Mouse (Mus musculus): ENCODE measurements around the gene H2-Eb1.
A peak's percentile ranks its signal among the peaks of the same experiment; 100 is the strongest.

H2-Eb1 gene

GRCm38 (mm10) chr17:34314286-34314685 is 8.6 kb downstream of the H2-Eb1 start:
- no peak for DNase-seq (ENCODE audit: extremely low spot score, low spot score)

- DNase-seq (ENCODE audit: extremely low spot score, low spot score): no peak
Observed at GRCm38 (mm10) chr17:34315512-34315911, 9.8 kb downstream of the H2-Eb1 start.

GRCm38 (mm10) chr17:34316697-34317096 is 11.0 kb downstream of the H2-Eb1 start:
- no peak for DNase-seq (ENCODE audit: extremely low spot score, low spot score)

- DNase-seq (ENCODE audit: extremely low spot score, low spot score): no peak
Observed at GRCm38 (mm10) chr17:34317275-34317674, 11.6 kb downstream of the H2-Eb1 start.

GRCm38 (mm10) chr17:34325436-34325835 is 19.8 kb downstream of the H2-Eb1 start, which contains the start of gene H2-Eb2:
Gene H2-Eb2 (plus strand): TSS chr17:34325665.
- DNase-seq (ENCODE audit: extremely low spot score, low spot score): no peak

GRCm38 (mm10) chr17:34326373-34326772 is 20.7 kb downstream of the H2-Eb1 start:
- no peak for DNase-seq (ENCODE audit: extremely low spot score, low spot score)

- DNase-seq (ENCODE audit: extremely low spot score, low spot score): no peak
Observed at GRCm38 (mm10) chr17:34329807-34330206, 24.1 kb downstream of the H2-Eb1 start.

- DNase-seq (ENCODE audit: extremely low spot score, low spot score): no peak
Observed at GRCm38 (mm10) chr17:34331200-34331599, 25.5 kb downstream of the H2-Eb1 start.

GRCm38 (mm10) chr17:34340619-34341402 is 35.1 kb downstream of the H2-Eb1 start:
- no peak for DNase-seq (ENCODE audit: extremely low spot score, low spot score)

GRCm38 (mm10) chr17:34344882-34345281 is 39.2 kb downstream of the H2-Eb1 start:
- DNase-seq (ENCODE audit: extremely low spot score, low spot score): no peak

GRCm38 (mm10) chr17:34345486-34345885 is 39.8 kb downstream of the H2-Eb1 start:
- no peak for DNase-seq (ENCODE audit: extremely low spot score, low spot score)

- no peak for DNase-seq (ENCODE audit: extremely low spot score, low spot score)
Observed at GRCm38 (mm10) chr17:34346041-34346440, 40.4 kb downstream of the H2-Eb1 start.

GRCm38 (mm10) chr17:34347606-34348308 is 42.1 kb downstream of the H2-Eb1 start:
- no peak for DNase-seq (ENCODE audit: extremely low spot score, low spot score)

GRCm38 (mm10) chr17:34349429-34349828 is 43.8 kb downstream of the H2-Eb1 start:
- peak; percentile 84 for DNase-seq (ENCODE audit: extremely low spot score, low spot score)

GRCm38 (mm10) chr17:34354539-34354938 is 48.9 kb downstream of the H2-Eb1 start, which contains the start of gene Btnl2:
Gene Btnl2 (plus strand): TSS chr17:34354822.
- DNase-seq (ENCODE audit: extremely low spot score, low spot score): no peak

- DNase-seq (ENCODE audit: extremely low spot score, low spot score): no peak
Observed at GRCm38 (mm10) chr17:34354940-34355339, 49.3 kb downstream of the H2-Eb1 start.

GRCm38 (mm10) chr17:34362954-34363546 is 57.4 kb downstream of the H2-Eb1 start:
- no peak for DNase-seq (ENCODE audit: extremely low spot score, low spot score)

GRCm38 (mm10) chr17:34363676-34364310 is 58.1 kb downstream of the H2-Eb1 start:
- no peak for DNase-seq (ENCODE audit: extremely low spot score, low spot score)

- no peak for DNase-seq (ENCODE audit: extremely low spot score, low spot score)
Observed at GRCm38 (mm10) chr17:34365031-34365430, 59.4 kb downstream of the H2-Eb1 start.

All from neural tube, embryonic 10.5 days (tissue).